Mouse (Mus musculus): Measurements from ENCODE around the gene Vps41. TPM values are rescaled to one million over a fixed set of nuclear protein-coding genes. Genes with fewer than 3 reads are reported as not detected.
A peak's percentile ranks its signal among the peaks of the same experiment; 100 is the strongest.

The Vps41 gene
- polyA plus RNA-seq, 1 experiment: 10.3 TPM

DNA sequence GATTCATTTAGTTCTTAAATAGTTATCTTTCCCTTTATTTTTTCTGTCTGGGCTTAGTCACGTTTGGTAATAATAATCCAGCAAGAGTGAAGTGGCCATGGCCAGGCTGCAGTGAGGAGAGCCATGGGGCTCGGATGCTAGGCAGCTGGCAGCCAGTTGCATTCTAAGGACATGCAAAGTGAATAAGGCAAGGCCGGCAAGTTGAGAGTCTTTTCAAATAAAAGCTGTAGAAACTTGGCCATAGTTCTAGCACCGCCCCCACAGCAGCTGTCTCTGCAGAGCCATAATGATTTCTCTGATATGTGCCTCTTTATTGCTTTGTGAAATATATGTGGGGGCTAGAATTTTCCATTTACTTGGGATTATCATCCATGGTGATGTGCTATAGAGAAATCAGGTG lies 141.1 kb downstream of the Vps41 start:
- Histone ChIP-seq H3K4me1 (ENCODE audit: control insufficient read depth, insufficient read depth, insufficient read length, low read length) (no peaks in the 10 kb centered on the region), H3K27me3 (ENCODE audit: control insufficient read depth, insufficient read depth, low read length) (no peaks in the 10 kb centered on the region), H3K4me3 (ENCODE audit: low read depth, low read length) (no peak overlapping the region), H3K27ac (ENCODE audit: insufficient read depth, low read depth, low read length) (no peak overlapping the region), H3K36me3 (ENCODE audit: control insufficient read depth, insufficient read depth, low read length) (peaks cover 17% of the 10 kb centered on the region)
- 28% methylated on average over 4 of the region's 4 CpGs for WGBS
- no peak for TF ChIP-seq CTCF (IDR thresholded peaks at IDR 0.05; ENCODE audit: extremely low read depth, insufficient read length, insufficient replicate concordance, low read depth, low read length)
- no peak for TF ChIP-seq POLR2A (IDR thresholded peaks at IDR 0.05; ENCODE audit: low read depth, low read length)

DNA sequence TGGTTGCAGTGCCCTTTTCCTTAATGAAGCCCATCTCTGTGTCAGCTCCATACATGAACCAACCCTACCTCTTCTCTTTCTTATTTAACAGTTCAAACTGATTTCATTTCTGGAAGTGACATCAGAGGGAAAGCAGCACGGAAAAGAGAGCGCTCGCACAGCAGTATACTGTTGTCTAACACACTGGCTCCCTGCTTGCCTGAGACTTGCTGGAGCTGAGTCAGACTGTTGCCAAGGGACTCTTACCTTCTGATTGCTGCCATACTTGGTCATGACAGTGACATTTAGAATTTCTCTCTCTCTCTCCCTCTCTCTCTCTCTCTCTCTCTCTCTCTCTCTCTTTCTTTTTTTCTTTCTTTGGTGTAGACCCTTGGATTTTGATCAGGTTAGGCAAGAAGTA lies 142.3 kb downstream of the Vps41 start:
- Histone ChIP-seq H3K4me1 (ENCODE audit: control insufficient read depth, insufficient read depth, insufficient read length, low read length) (no peaks in the 10 kb centered on the region), H3K36me3 (ENCODE audit: control insufficient read depth, insufficient read depth, low read length) (peaks cover 21% of the 10 kb centered on the region), H3K27ac (ENCODE audit: insufficient read depth, low read depth, low read length) (no peak overlapping the region), H3K4me3 (ENCODE audit: low read depth, low read length) (no peak overlapping the region), H3K27me3 (ENCODE audit: control insufficient read depth, insufficient read depth, low read length) (no peaks in the 10 kb centered on the region)
- TF ChIP-seq POLR2A (IDR thresholded peaks at IDR 0.05; ENCODE audit: low read depth, low read length) (no peak), CTCF (IDR thresholded peaks at IDR 0.05; ENCODE audit: extremely low read depth, insufficient read length, insufficient replicate concordance, low read depth, low read length) (no peak)
- WGBS: 95% methylated on average over 3 of the region's 3 CpGs

DNA sequence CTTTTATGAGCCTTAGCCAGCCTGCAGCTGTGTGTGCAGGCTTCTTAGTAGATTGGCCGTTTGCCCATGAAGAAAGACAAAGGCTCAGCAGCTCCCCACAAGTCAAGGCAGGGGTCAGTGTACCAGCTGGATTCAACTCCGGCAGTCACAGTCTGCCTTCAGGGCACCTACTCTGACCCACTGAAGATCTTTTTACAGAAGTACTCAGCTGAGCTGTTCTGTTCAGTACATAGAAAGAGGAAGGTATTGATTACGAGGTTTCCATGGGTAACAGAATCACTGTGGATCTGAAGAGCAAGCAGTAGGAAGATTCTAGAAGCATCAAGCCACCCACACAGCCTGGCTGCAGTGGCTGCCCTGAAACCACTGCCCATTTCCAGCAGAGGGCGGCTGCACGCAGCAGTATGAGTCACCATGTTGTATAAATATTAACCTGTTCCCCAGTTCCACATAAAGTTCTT lies 151.0 kb downstream of the Vps41 start:
- H3K27me3 ChIP-seq (ENCODE audit: control insufficient read depth, insufficient read depth, low read length): no peaks in the 10 kb centered on the region
- TF ChIP-seq POLR2A (IDR thresholded peaks at IDR 0.05; ENCODE audit: low read depth, low read length) (no peak), CTCF (IDR thresholded peaks at IDR 0.05; ENCODE audit: extremely low read depth, insufficient read length, insufficient replicate concordance, low read depth, low read length) (peak; percentile 63; the same call in 1 of the 2 replicates)
- peaks cover 21% of the 10 kb centered on the region for H3K36me3 ChIP-seq (ENCODE audit: control insufficient read depth, insufficient read depth, low read length)
- H3K4me1 ChIP-seq (ENCODE audit: control insufficient read depth, insufficient read depth, insufficient read length, low read length): no peaks in the 10 kb centered on the region
- 16% methylated on average over 5 of the region's 5 CpGs for WGBS
- H3K27ac ChIP-seq (ENCODE audit: insufficient read depth, low read depth, low read length): no peak overlapping the region
- H3K4me3 ChIP-seq (ENCODE audit: low read depth, low read length): no peak overlapping the region

DNA sequence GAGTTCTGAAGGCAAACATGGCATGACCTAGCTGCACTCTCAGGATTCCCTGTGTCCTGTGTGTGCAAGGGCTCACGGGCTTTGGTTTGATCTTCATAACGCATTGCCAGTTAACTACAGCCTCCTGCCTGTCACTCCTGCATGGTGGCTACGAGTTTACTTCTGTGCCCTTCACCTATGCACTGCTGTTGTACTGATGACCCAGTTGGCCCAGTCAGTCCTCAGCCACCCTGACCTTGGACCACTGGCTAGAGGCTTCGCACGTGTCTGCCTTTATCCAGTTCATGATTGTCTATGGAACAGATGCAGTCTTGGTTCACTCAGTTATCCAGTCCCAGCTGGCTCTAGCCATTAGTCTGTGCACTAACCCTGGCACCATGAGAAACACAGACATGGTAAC lies 151.7 kb downstream of the Vps41 start:
- TF ChIP-seq POLR2A (IDR thresholded peaks at IDR 0.05; ENCODE audit: low read depth, low read length): no peak
- no peak for TF ChIP-seq CTCF (IDR thresholded peaks at IDR 0.05; ENCODE audit: extremely low read depth, insufficient read length, insufficient replicate concordance, low read depth, low read length)
- WGBS: 70% methylated on average over 5 of the region's 5 CpGs
- Histone ChIP-seq H3K27ac (ENCODE audit: insufficient read depth, low read depth, low read length) (no peak overlapping the region), H3K36me3 (ENCODE audit: control insufficient read depth, insufficient read depth, low read length) (peaks cover 18% of the 10 kb centered on the region), H3K4me3 (ENCODE audit: low read depth, low read length) (no peak overlapping the region), H3K4me1 (ENCODE audit: control insufficient read depth, insufficient read depth, insufficient read length, low read length) (no peaks in the 10 kb centered on the region), H3K27me3 (ENCODE audit: control insufficient read depth, insufficient read depth, low read length) (no peaks in the 10 kb centered on the region)

DNA sequence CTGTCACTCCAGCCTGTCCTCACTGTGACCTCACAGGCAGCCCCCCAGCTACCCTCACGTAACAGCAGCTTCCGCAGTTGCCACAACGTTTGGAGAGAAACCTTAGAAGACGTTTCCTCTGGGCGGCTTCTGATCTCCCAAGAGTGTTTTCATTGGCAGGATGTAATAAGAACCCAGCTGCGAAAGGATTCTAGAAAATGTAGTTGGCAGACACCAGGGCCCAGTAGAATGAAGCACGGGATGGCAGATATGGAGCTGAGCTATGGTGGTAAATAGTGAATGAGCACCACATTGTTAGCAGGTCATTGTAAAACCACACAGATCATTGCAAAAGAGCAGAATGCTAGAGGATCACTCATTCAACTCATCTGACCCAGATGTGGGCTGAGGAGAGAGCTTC lies 158.2 kb downstream of the Vps41 start:
- Histone ChIP-seq H3K36me3 (ENCODE audit: control insufficient read depth, insufficient read depth, low read length) (no peaks in the 10 kb centered on the region), H3K27ac (ENCODE audit: insufficient read depth, low read depth, low read length) (no peak overlapping the region), H3K4me1 (ENCODE audit: control insufficient read depth, insufficient read depth, insufficient read length, low read length) (no peaks in the 10 kb centered on the region), H3K27me3 (ENCODE audit: control insufficient read depth, insufficient read depth, low read length) (no peaks in the 10 kb centered on the region), H3K4me3 (ENCODE audit: low read depth, low read length) (no peak overlapping the region)
- WGBS: 61% methylated on average over 7 of the region's 7 CpGs
- TF ChIP-seq CTCF (IDR thresholded peaks at IDR 0.05; ENCODE audit: extremely low read depth, insufficient read length, insufficient replicate concordance, low read depth, low read length) (no peak), POLR2A (IDR thresholded peaks at IDR 0.05; ENCODE audit: low read depth, low read length) (no peak)

DNA sequence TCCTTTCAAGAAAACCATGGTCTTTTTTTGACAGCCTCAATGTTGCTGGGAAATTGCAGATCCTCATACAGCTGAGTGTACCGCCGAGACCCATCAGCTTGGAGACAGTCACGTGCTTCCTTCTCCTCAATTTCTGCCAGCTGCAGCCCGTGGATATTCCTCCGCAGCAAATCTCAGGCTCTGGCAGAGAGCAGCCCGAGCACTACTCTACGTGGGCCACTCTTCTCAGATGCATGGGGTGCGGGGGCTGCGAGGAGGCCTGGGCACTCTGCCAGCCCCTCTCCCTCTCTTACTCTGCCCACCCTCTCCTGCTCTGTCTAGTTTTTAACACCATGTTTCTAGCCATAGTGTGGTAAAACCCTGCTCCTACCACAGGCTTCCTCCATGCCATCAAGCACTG lies 175.8 kb downstream of the Vps41 start:
- H3K4me1 ChIP-seq (ENCODE audit: control insufficient read depth, insufficient read depth, insufficient read length, low read length): no peaks in the 10 kb centered on the region
- H3K4me3 ChIP-seq (ENCODE audit: low read depth, low read length): no peak overlapping the region
- H3K36me3 ChIP-seq (ENCODE audit: control insufficient read depth, insufficient read depth, low read length): no peaks in the 10 kb centered on the region
- H3K27me3 ChIP-seq (ENCODE audit: control insufficient read depth, insufficient read depth, low read length): no peaks in the 10 kb centered on the region
- 78% methylated on average over 9 of the region's 9 CpGs for WGBS
- TF ChIP-seq CTCF (IDR thresholded peaks at IDR 0.05; ENCODE audit: extremely low read depth, insufficient read length, insufficient replicate concordance, low read depth, low read length) (no peak), POLR2A (IDR thresholded peaks at IDR 0.05; ENCODE audit: low read depth, low read length) (no peak)
- no peak overlapping the region for H3K27ac ChIP-seq (ENCODE audit: insufficient read depth, low read depth, low read length)

DNA sequence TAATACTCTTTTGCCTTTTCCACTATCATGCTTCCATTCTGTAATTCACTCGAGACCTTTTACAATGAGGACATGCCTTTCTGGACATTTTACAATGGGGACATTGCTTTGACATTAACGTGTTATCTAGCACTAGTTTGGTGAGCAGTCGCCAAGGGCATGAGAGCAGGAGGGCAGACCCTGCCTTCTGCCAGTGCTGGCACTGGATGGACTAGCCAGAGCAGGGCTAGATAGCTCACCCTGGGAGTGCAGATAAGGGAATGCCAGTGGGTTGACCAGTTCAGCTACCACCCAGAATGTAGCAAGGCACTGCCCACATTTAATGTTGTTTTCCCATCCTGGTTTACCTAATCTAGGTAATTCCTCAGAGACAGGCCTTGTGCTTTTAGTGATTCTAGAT lies 179.7 kb downstream of the Vps41 start:
- H3K4me3 ChIP-seq (ENCODE audit: low read depth, low read length): no peak overlapping the region
- no peak overlapping the region for H3K27ac ChIP-seq (ENCODE audit: insufficient read depth, low read depth, low read length)
- no peaks in the 10 kb centered on the region for H3K36me3 ChIP-seq (ENCODE audit: control insufficient read depth, insufficient read depth, low read length)
- no peaks in the 10 kb centered on the region for H3K4me1 ChIP-seq (ENCODE audit: control insufficient read depth, insufficient read depth, insufficient read length, low read length)
- TF ChIP-seq POLR2A (IDR thresholded peaks at IDR 0.05; ENCODE audit: low read depth, low read length) (no peak), CTCF (IDR thresholded peaks at IDR 0.05; ENCODE audit: extremely low read depth, insufficient read length, insufficient replicate concordance, low read depth, low read length) (no peak)
- WGBS: 72% methylated on average over 3 of the region's 3 CpGs
- H3K27me3 ChIP-seq (ENCODE audit: control insufficient read depth, insufficient read depth, low read length): no peaks in the 10 kb centered on the region

DNA sequence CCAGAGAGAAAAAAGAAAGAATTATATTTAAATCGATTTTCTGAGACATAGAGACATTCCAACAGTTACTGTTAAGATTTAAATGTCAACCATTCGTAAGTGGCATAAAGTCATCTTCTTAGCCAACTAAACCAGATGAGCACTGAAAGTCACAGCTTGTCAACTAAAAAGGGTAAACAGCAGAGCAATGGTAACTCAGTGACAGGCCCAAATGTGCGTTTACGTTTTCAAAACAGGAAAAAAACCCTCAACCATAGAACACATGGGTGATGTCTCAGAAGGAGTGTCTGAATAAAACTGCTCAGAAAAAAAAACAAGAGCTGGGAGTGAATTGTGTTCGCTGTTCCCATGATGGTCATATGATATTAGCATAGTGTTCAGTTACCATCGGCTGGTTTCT lies 186.5 kb downstream of the Vps41 start:
- Histone ChIP-seq H3K36me3 (ENCODE audit: control insufficient read depth, insufficient read depth, low read length) (no peaks in the 10 kb centered on the region), H3K4me1 (ENCODE audit: control insufficient read depth, insufficient read depth, insufficient read length, low read length) (no peaks in the 10 kb centered on the region), H3K27me3 (ENCODE audit: control insufficient read depth, insufficient read depth, low read length) (no peaks in the 10 kb centered on the region), H3K27ac (ENCODE audit: insufficient read depth, low read depth, low read length) (no peak overlapping the region), H3K4me3 (ENCODE audit: low read depth, low read length) (no peak overlapping the region)
- TF ChIP-seq POLR2A (IDR thresholded peaks at IDR 0.05; ENCODE audit: low read depth, low read length) (no peak), CTCF (IDR thresholded peaks at IDR 0.05; ENCODE audit: extremely low read depth, insufficient read length, insufficient replicate concordance, low read depth, low read length) (no peak)
- WGBS: 84% methylated on average over 6 of the region's 6 CpGs

Measured in small intestine, adult 2 months (tissue).